Mouse (Mus musculus): ENCODE data around the gene Gm20792. TPM values are rescaled to one million over a fixed set of nuclear protein-coding genes. Genes with fewer than 3 reads are reported as not detected.
"Not testable (repeated sequence)": the region's sequence is repeated elsewhere in the genome, so short reads cannot be mapped to it uniquely, and the experiment has no call there.

The Gm20792 gene
- not detected in 2 replicates for total RNA-seq (2017)

DNA sequence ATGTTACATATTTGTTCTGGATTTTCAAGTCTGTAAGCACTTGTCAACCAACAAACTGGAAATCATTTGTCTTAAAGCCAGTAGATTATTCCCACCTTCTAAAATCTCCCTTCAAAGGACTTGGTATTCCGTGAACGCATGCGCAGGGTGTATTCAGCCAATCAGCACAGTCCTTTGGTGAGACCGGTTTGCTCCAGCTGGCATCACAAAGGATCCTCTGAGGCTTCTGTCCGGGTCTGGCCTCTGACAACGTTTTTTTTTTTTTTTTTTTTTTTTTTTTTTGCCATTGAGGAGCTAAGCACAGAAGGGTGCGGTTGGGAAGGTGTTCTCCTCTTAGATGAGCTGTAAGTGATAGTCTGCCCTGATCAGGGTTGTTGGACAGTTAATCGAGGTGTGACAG, at the start of gene Gm20792:
Gene Gm20792 (plus strand): TSS at position 301 of the 400 bp plus-strand sequence.
- ATAC-seq (replicated peaks in 1 of 2; ENCODE audit: insufficient read depth in 1 of 2, low FRiP score in 2 of 2, low TSS enrichment in 1 of 2, low read depth in 1 of 2, poor library complexity in 2 of 2, severe bottlenecking in 2 of 2), result not testable (repeated sequence)
